Mouse (Mus musculus): ENCODE results near the gene Rpl13. TPM values are rescaled to one million over a fixed set of nuclear protein-coding genes. Genes with fewer than 3 reads are reported as not detected.

The Rpl13 gene
- polyA plus RNA-seq, 1 experiment from 2014 or later = 1,460 TPM

DNA sequence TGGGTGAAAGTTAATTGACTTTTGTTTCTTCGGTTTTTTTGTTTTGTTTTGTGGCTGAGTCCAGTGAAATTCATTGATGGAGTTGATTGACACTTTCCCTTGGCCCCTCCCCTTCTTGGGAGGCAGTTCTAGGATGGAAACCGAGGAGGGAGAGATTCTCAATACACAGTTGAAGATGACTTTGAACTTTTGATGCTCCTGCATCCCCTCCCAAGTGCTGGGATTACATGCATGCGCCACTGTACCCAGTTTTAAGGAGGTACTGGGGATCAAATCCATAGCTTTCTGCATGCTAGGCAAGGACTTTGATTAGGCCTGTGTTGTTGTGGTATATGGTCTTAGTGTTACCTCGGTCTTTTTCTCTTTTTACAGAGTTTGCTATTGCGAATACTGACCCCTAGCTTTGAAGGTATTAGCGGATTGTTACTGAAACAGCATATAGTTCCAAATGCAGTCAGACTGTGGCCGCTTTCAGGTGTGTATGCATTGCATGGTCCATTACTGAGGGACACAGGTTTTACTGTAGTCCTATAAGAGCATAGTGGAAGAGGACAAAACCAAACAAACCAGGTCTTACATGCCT is 36.0 kb upstream of the Rpl13 start:
- peak; percentile 59 for TF ChIP-seq CTCF (IDR thresholded peaks at IDR 0.05; ENCODE audit: low read depth)
- TF ChIP-seq EP300 (optimal IDR thresholded peaks at IDR 0.05) = no peak
- Histone ChIP-seq H3K4me3 (ENCODE audit: low read depth, low read length) (peak overlapping the region; percentile 90), H3K36me3 (ENCODE audit: control insufficient read depth, insufficient read depth, low read length) (no peaks in the 10 kb centered on the region), H3K27me3 (ENCODE audit: control insufficient read depth, insufficient read depth, low read length) (no peaks in the 10 kb centered on the region), H3K27ac (replicated peaks) (peak overlapping the region; percentile 92), H3K9ac (ENCODE audit: low read length) (peak overlapping the region; percentile 92), H3K4me1 (replicated peaks; ENCODE audit: control insufficient read depth, insufficient read depth) (no peaks in the 10 kb centered on the region), H3K9me3 (ENCODE audit: control insufficient read depth, low read length) (no peaks in the 10 kb centered on the region), H3K4me2 (replicated peaks; ENCODE audit: low read depth) (peak overlapping the region; percentile 71)
- ATAC-seq (ENCODE audit: low FRiP score, low TSS enrichment) (no peak), DNase-seq (ENCODE audit: low spot score) (no peak)
- WGBS = 26% methylated on average over 7 of the region's 7 CpGs

DNA sequence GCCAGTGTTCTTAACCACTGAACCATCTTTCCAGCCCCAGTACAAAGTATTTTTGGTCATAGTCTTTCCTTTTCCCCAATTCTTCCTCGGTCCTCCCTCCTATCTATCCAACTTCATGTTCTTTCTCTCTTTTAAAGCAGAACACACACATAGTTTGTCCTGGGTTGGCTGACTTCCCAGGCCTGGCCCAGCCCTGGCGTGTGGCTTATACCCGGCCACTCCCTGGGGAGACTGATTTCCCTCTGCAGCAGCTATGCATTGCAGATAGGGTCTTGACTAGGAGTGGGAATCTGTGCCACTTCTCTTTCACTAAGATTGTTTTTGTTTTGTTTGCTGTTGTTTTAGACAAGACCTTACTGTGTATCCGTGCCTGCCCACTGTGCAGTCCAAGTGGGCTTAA is 31.0 kb upstream of the Rpl13 start:
- peaks cover 7% of the 10 kb centered on the region; the same call in 1 of the 2 replicates for H3K36me3 ChIP-seq (ENCODE audit: control insufficient read depth, insufficient read depth, low read length)
- peak; percentile 61; the same call in 1 of the 2 replicates for ATAC-seq (ENCODE audit: low FRiP score, low TSS enrichment)
- WGBS = 34% methylated on average over 4 of the region's 4 CpGs
- no peaks in the 10 kb centered on the region for H3K4me1 ChIP-seq (replicated peaks; ENCODE audit: control insufficient read depth, insufficient read depth)
- peak; percentile 72 for DNase-seq (ENCODE audit: low spot score)
- H3K9me3 ChIP-seq (ENCODE audit: control insufficient read depth, low read length) = no peaks in the 10 kb centered on the region
- TF ChIP-seq EP300 (optimal IDR thresholded peaks at IDR 0.05) (no peak), CTCF (IDR thresholded peaks at IDR 0.05; ENCODE audit: low read depth) (no peak)
- H3K27me3 ChIP-seq (ENCODE audit: control insufficient read depth, insufficient read depth, low read length) = no peaks in the 10 kb centered on the region
- no peak overlapping the region for H3K4me2 ChIP-seq (replicated peaks; ENCODE audit: low read depth)
- H3K4me3 ChIP-seq (ENCODE audit: low read depth, low read length) = no peak overlapping the region
- no peak overlapping the region for H3K9ac ChIP-seq (ENCODE audit: low read length)
- no peak overlapping the region for H3K27ac ChIP-seq (replicated peaks)

DNA sequence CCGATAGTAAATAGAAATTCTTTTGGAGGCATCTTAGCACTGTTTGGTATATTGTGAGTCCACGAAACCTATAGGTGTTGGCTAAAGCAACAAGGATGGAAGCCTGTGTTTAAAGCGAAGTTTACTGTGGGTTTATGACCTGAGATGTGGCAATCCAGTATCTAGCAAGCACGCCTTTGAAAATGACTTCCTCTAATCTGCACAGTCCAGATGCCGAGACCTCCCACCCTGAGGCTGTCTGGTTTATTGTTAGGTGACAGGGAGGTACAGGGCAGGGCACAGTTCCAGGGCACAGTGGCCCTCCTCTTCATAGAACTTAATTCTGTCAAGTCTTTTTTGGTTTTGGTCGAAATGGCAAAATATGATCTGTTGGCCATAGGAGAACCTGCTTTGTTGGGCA is 24.9 kb upstream of the Rpl13 start:
- H3K4me2 ChIP-seq (replicated peaks; ENCODE audit: low read depth) = no peak overlapping the region
- no peaks in the 10 kb centered on the region for H3K9me3 ChIP-seq (ENCODE audit: control insufficient read depth, low read length)
- no peak overlapping the region for H3K4me3 ChIP-seq (ENCODE audit: low read depth, low read length)
- no peak overlapping the region for H3K27ac ChIP-seq (replicated peaks)
- WGBS = 87% methylated on average over 6 of the region's 6 CpGs
- TF ChIP-seq CTCF (IDR thresholded peaks at IDR 0.05; ENCODE audit: low read depth) (no peak), EP300 (optimal IDR thresholded peaks at IDR 0.05) (no peak)
- no peaks in the 10 kb centered on the region for H3K4me1 ChIP-seq (replicated peaks; ENCODE audit: control insufficient read depth, insufficient read depth)
- no peak overlapping the region for H3K9ac ChIP-seq (ENCODE audit: low read length)
- DNase-seq (ENCODE audit: low spot score) (no peak), ATAC-seq (ENCODE audit: low FRiP score, low TSS enrichment) (no peak)
- peaks cover 32% of the 10 kb centered on the region for H3K36me3 ChIP-seq (ENCODE audit: control insufficient read depth, insufficient read depth, low read length)
- H3K27me3 ChIP-seq (ENCODE audit: control insufficient read depth, insufficient read depth, low read length) = no peaks in the 10 kb centered on the region

DNA sequence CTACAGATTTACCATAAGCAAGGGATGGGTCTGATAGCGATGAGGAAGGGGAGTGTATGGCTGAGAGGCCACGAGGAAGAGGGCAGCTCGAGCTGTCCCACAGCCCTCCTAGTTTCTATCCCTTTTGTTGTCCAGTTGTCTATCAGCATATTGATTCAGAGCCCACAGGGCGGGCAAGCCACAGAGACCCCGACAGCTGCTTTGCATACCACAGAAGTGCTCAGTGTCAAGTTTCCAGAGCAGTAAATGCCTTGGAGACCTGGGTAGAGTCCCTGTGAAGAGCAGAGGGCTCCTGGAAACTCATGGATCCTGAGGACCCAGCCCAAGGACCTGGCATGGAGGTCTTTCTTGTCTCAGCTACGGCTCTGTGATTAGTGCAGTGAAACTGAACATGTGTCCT is 19.2 kb upstream of the Rpl13 start:
- TF ChIP-seq EP300 (optimal IDR thresholded peaks at IDR 0.05) (no peak), CTCF (IDR thresholded peaks at IDR 0.05; ENCODE audit: low read depth) (no peak)
- no peak for DNase-seq (ENCODE audit: low spot score)
- no peaks in the 10 kb centered on the region for H3K27me3 ChIP-seq (ENCODE audit: control insufficient read depth, insufficient read depth, low read length)
- H3K4me1 ChIP-seq (replicated peaks; ENCODE audit: control insufficient read depth, insufficient read depth) = no peaks in the 10 kb centered on the region
- peaks cover 32% of the 10 kb centered on the region for H3K36me3 ChIP-seq (ENCODE audit: control insufficient read depth, insufficient read depth, low read length)
- no peaks in the 10 kb centered on the region for H3K9me3 ChIP-seq (ENCODE audit: control insufficient read depth, low read length)
- no peak overlapping the region for H3K4me2 ChIP-seq (replicated peaks; ENCODE audit: low read depth)
- H3K9ac ChIP-seq (ENCODE audit: low read length) = no peak overlapping the region
- no peak overlapping the region for H3K4me3 ChIP-seq (ENCODE audit: low read depth, low read length)
- ATAC-seq (ENCODE audit: low FRiP score, low TSS enrichment) = no peak
- 80% methylated on average over 6 of the region's 6 CpGs for WGBS
- H3K27ac ChIP-seq (replicated peaks) = no peak overlapping the region

DNA sequence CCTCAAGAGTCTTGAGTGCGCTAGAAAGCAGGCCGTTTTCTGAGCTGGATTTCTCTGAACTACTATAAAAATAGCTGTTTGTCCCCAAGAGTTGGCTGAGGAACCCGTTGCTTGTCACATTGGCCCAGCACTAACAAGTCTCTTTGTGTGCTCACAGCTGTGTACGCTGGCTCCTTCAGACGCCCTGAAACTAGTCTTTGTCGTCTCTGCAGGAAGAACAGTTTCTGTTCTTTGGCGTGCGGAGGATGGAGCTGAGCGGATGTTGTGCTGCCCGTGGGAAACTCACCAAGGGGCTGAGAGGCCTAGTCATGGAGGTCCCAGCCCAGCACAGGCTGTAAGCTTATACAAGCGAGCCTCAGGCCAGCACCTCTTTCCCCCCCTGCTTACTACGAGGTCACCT is 18.5 kb upstream of the Rpl13 start:
- H3K36me3 ChIP-seq (ENCODE audit: control insufficient read depth, insufficient read depth, low read length) = peaks cover 33% of the 10 kb centered on the region
- H3K9me3 ChIP-seq (ENCODE audit: control insufficient read depth, low read length) = no peaks in the 10 kb centered on the region
- TF ChIP-seq CTCF (IDR thresholded peaks at IDR 0.05; ENCODE audit: low read depth) (no peak), EP300 (optimal IDR thresholded peaks at IDR 0.05) (no peak)
- no peak overlapping the region for H3K27ac ChIP-seq (replicated peaks)
- no peak overlapping the region for H3K4me3 ChIP-seq (ENCODE audit: low read depth, low read length)
- 86% methylated on average over 12 of the region's 12 CpGs for WGBS
- DNase-seq (ENCODE audit: low spot score) (no peak), ATAC-seq (ENCODE audit: low FRiP score, low TSS enrichment) (no peak; the same call in 1 of the 2 replicates)
- no peaks in the 10 kb centered on the region for H3K4me1 ChIP-seq (replicated peaks; ENCODE audit: control insufficient read depth, insufficient read depth)
- no peak overlapping the region for H3K9ac ChIP-seq (ENCODE audit: low read length)
- no peaks in the 10 kb centered on the region for H3K27me3 ChIP-seq (ENCODE audit: control insufficient read depth, insufficient read depth, low read length)
- no peak overlapping the region for H3K4me2 ChIP-seq (replicated peaks; ENCODE audit: low read depth)

DNA sequence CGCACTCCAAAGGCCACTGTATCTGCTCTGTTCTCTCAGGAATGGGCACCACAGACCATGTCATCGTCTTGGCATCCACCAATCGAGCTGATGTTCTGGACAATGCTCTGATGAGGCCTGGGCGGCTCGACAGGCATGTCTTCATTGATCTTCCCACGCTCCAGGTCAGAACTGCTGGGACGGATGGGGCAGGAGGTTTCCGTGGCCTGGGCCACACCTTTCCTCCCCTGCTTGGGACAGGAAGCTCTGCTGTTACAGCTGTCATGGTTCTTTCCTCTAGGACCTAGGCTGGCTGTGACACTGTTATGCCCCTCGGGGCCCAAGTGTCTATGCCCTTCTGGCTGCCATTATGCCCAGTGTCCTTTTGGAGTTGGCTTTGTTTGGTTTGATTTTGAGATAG is 14.9 kb upstream of the Rpl13 start:
- no peaks in the 10 kb centered on the region for H3K27me3 ChIP-seq (ENCODE audit: control insufficient read depth, insufficient read depth, low read length)
- H3K27ac ChIP-seq (replicated peaks) = no peak overlapping the region
- no peak for ATAC-seq (ENCODE audit: low FRiP score, low TSS enrichment)
- peaks cover 46% of the 10 kb centered on the region for H3K36me3 ChIP-seq (ENCODE audit: control insufficient read depth, insufficient read depth, low read length)
- no peaks in the 10 kb centered on the region for H3K9me3 ChIP-seq (ENCODE audit: control insufficient read depth, low read length)
- 90% methylated on average over 9 of the region's 9 CpGs for WGBS
- H3K4me2 ChIP-seq (replicated peaks; ENCODE audit: low read depth) = no peak overlapping the region
- no peak overlapping the region for H3K9ac ChIP-seq (ENCODE audit: low read length)
- TF ChIP-seq CTCF (IDR thresholded peaks at IDR 0.05; ENCODE audit: low read depth) (no peak), EP300 (optimal IDR thresholded peaks at IDR 0.05) (no peak)
- no peaks in the 10 kb centered on the region for H3K4me1 ChIP-seq (replicated peaks; ENCODE audit: control insufficient read depth, insufficient read depth)
- DNase-seq (ENCODE audit: low spot score) = no peak
- no peak overlapping the region for H3K4me3 ChIP-seq (ENCODE audit: low read depth, low read length)
